Mouse (Mus musculus) liver, embryonic 14.5 days (tissue): ENCODE data around the gene Cbx4. TPM values are rescaled to one million over a fixed set of nuclear protein-coding genes. Genes with fewer than 3 reads are reported as not detected.

Experiments used
- ATAC-seq: fragments of 200-750 bp; cut with Nextera tagmentation; 2 replicates; pipeline ENCODE4 v1.8.0; 2017; ENCODE audit warnings: moderate number of reproducible peaks, mild to moderate bottlenecking, moderate library complexity; ENCODE audit not compliant: insufficient read depth
- DNase-seq, 3 experiments: peaks; one replicate each; pipeline ENCODE4 v3.0.0-alpha.2; 2012 to 2013; ENCODE audit warnings: low read depth in 3 of 3, low spot score in 3 of 3
- H3K27ac ChIP-seq: fragments of 300-500 bp; sonication (generic); 2 replicates; pipeline ENCODE4 v1.5.1; 2014; ENCODE audit warnings: moderate library complexity, mild to moderate bottlenecking, control low read depth, inconsistent platforms
- H3K27me3 ChIP-seq: fragments of 300-500 bp; sonication (generic); 2 replicates; pipeline ENCODE4 v1.6.1; 2014; ENCODE audit warnings: mild to moderate bottlenecking, low read length, moderate library complexity; ENCODE audit not compliant: control insufficient read depth, insufficient read depth
- H3K36me3 ChIP-seq: fragments of 300-500 bp; sonication (generic); replicated peaks from 2 replicates; pipeline ENCODE4 v1.6.1; 2014; ENCODE audit warnings: low read depth; ENCODE audit not compliant: control insufficient read depth, insufficient read depth
- H3K4me1 ChIP-seq, 2 experiments: fragments of 200-500 bp in 1 of 2; fragments of 300-500 bp in 1 of 2; sonication (generic) in 1 of 2; replicated peaks; 2 replicates each; pipeline ENCODE4 v1.6.1; 2012 to 2014; ENCODE audit warnings: antibody characterized with exemption in 1 of 2, inconsistent platforms in 1 of 2, low read length in 1 of 2; ENCODE audit not compliant: control insufficient read depth in 2 of 2, insufficient read depth in 2 of 2
- H3K4me2 ChIP-seq: fragments of 300-500 bp; sonication (generic); 2 replicates; pipeline ENCODE4 v1.6.1; 2014; ENCODE audit warnings: low read depth, mild to moderate bottlenecking, control low read depth, moderate library complexity
- H3K4me3 ChIP-seq, 2 experiments: fragments of 200-500 bp in 1 of 2; fragments of 300-500 bp in 1 of 2; sonication (generic) in 1 of 2; 2 replicates each; pipeline ENCODE4 v1.5.1; 2012 to 2014; ENCODE audit warnings: low read depth in 2 of 2, low read length in 2 of 2, mild to moderate bottlenecking in 2 of 2, control low read depth in 1 of 2, inconsistent platforms in 1 of 2, moderate library complexity in 1 of 2; ENCODE audit not compliant: insufficient read depth in 1 of 2
- H3K9ac ChIP-seq: fragments of 300-500 bp; sonication (generic); replicated peaks from 2 replicates; pipeline ENCODE4 v1.6.1; 2014; ENCODE audit warnings: mild to moderate bottlenecking, control low read depth, moderate library complexity
- H3K9me3 ChIP-seq: fragments of 300-500 bp; sonication (generic); 2 replicates; pipeline ENCODE4 v1.6.1; 2016; ENCODE audit warnings: low read length, mixed read lengths; ENCODE audit not compliant: control insufficient read depth
- CTCF ChIP-seq: IDR thresholded peaks from 2 replicates; pipeline ENCODE4 v1.5.1; 2016; ENCODE audit warnings: antibody characterized with exemption, low read depth, control low read depth
- EP300 ChIP-seq: IDR thresholded peaks from 2 replicates; pipeline ENCODE4 v1.6.1; 2016; ENCODE audit warnings: antibody characterized with exemption, low read depth
- WGBS: fragments of 180-500 bp; shearing (Covaris S2); extraction: QIAGEN DNeasy Blood & Tissue Kit; methylation state at CpG from one replicate; pipeline ENCODE4 v1.1.7; 2014; ENCODE audit not compliant: insufficient replicate concordance; 5-methylcytosine and 5-hydroxymethylcytosine counted together
- polyA plus RNA-seq, 2 experiments: library from polyadenylated mRNA; depleted of rRNA in 1 of 2; stranded (reverse) in 1 of 2; unstranded in 1 of 2; fragments of >200 nt; fragmentation: Nextera tagmentation in 1 of 2; extraction: Ambion mirVana in 1 of 2; gene quantifications; 2 replicates each; pipeline versions ENCODE4 v1.2.1 to v1.2.3; 2012 to 2014

Gene Cbx4
- polyA plus RNA-seq, 2 experiments, result 1.6 to 3.3 TPM

DNA sequence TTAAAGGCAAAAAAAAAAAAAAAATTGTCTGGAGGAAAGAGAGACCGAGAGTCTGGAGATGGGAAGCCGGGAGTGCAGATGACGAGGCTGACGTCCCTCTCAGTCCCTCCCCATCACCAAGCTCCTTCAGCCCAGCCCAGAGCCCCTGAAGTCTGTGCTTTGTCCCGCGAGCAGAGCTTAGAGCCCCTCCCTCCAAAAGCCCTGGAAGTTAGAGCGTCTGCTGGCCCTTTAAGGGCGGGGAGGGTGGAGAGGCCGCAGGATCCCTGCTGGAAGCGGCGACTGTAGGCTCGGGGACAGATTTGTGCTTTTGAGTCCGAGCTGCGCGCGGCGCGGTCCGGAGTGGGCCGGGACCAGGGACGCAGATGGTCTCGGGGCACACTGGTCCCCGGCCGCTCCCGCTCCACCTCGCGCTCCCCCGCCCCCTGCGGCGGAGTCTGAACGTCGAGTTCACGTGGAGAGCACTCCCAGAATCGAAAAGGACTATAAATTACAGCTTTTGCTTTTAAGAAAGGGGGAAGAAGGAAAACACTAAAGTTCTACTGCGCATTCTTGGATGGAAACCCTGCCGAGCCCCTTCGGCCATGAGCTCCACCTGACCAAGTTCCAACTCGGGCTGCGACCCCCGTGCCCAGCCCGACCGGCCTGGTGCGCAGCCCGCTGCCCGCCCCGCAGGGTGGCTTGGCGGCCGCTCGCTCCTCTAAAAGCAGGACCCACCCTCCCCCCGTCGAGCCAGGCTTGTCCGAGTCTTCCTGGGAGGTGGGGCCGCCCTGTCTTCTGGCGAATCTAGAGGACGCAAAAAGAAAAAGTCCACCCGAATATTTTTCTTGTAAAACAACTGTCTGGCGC lies 48.9 kb downstream of the Cbx4 start:
- H3K4me2 ChIP-seq, result peak overlapping the region; percentile 54
- peaks cover 0 to 8% of the 10 kb centered on the region in 2 experiments; a peak in 2 of 4 replicates for H3K4me1 ChIP-seq
- H3K27me3 ChIP-seq, result peaks cover 81% of the 10 kb centered on the region
- H3K9me3 ChIP-seq, result no peaks in the 10 kb centered on the region
- H3K9ac ChIP-seq, result no peak overlapping the region
- ATAC-seq (no peak), DNase-seq (no peak)
- WGBS, result 5% methylated on average over 56 of the region's 57 CpGs
- no peak overlapping the region for H3K27ac ChIP-seq
- peak overlapping the region; percentile 9 to 39; a peak in 3 of 4 replicates for H3K4me3 ChIP-seq
- peaks cover 3% of the 10 kb centered on the region; the same call in 1 of the 2 replicates for H3K36me3 ChIP-seq
- TF ChIP-seq EP300, result no peak
- TF ChIP-seq CTCF, result no peak

- DNase-seq (no peak), ATAC-seq (no peak)
- H3K9me3 ChIP-seq, result no peaks in the 10 kb centered on the region
- TF ChIP-seq EP300 (no peak), CTCF (no peak)
- H3K4me3 ChIP-seq, result no peak overlapping the region
- H3K27me3 ChIP-seq, result peaks cover 74% of the 10 kb centered on the region
- peaks cover 0 to 8% of the 10 kb centered on the region in 2 experiments; a peak in 2 of 4 replicates for H3K4me1 ChIP-seq
- H3K9ac ChIP-seq, result no peak overlapping the region
- H3K27ac ChIP-seq, result no peak overlapping the region
- peaks cover 3% of the 10 kb centered on the region; the same call in 1 of the 2 replicates for H3K36me3 ChIP-seq
- H3K4me2 ChIP-seq, result no peak overlapping the region
- 2% methylated on average over 15 of the region's 15 CpGs for WGBS
These were observed 49.6 kb downstream of the Cbx4 start for GRCm38 (mm10) chr11:119036447-119036846.

- WGBS, result 2% methylated on average over 21 of the region's 21 CpGs
- H3K4me2 ChIP-seq, result no peak overlapping the region
- ATAC-seq (no peak), DNase-seq (no peak)
- no peak for TF ChIP-seq EP300
- TF ChIP-seq CTCF, result no peak
- H3K36me3 ChIP-seq, result peaks cover 3% of the 10 kb centered on the region; the same call in 1 of the 2 replicates
- peaks cover 69% of the 10 kb centered on the region for H3K27me3 ChIP-seq
- no peak overlapping the region for H3K27ac ChIP-seq
- no peaks in the 10 kb centered on the region for H3K9me3 ChIP-seq
- H3K4me1 ChIP-seq, result peaks cover 0 to 8% of the 10 kb centered on the region in 2 experiments; a peak in 2 of 4 replicates
- H3K9ac ChIP-seq, result no peak overlapping the region
- no peak overlapping the region for H3K4me3 ChIP-seq
These were observed 50.3 kb downstream of the Cbx4 start for GRCm38 (mm10) chr11:119035686-119036165.

GRCm38 (mm10) chr11:119035094-119035685 lies 50.8 kb downstream of the Cbx4 start:
- H3K27me3 ChIP-seq, result peaks cover 64% of the 10 kb centered on the region
- 2% methylated on average over 21 of the region's 21 CpGs for WGBS
- no peak for ATAC-seq

DNA sequence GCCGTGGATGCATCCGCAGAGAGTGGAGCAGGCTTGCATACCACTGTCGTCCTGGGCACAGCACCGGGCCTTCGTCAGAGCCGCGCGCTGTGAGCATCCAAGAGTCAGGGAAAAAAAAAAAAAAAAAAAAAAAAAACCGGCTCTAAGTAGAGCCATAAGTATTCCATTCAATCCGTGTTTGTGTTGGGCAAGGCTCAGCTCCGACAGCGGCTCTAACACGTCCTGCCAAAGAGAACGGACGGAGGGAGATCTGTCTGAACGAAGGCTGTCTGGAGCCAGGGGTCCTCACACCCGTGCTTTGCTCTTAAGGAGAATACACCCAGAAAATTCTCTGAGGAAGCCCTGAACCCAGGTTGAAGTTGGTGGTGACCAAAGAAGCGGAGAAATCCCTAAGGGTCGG lies 51.4 kb downstream of the Cbx4 start:
- no peak overlapping the region for H3K4me2 ChIP-seq
- H3K36me3 ChIP-seq, result peaks cover 3% of the 10 kb centered on the region; the same call in 1 of the 2 replicates
- no peaks in the 10 kb centered on the region for H3K9me3 ChIP-seq
- peaks cover 0 to 2% of the 10 kb centered on the region in 2 experiments; a peak in 2 of 4 replicates for H3K4me1 ChIP-seq
- DNase-seq, result no peak
- H3K9ac ChIP-seq, result no peak overlapping the region
- 6% methylated on average over 19 of the region's 19 CpGs for WGBS
- peaks cover 61% of the 10 kb centered on the region for H3K27me3 ChIP-seq
- H3K27ac ChIP-seq, result no peak overlapping the region
- ATAC-seq, result no peak
- no peak overlapping the region for H3K4me3 ChIP-seq
- no peak for TF ChIP-seq EP300
- TF ChIP-seq CTCF, result no peak

More at GRCm38 (mm10) chr11:119035094-119035685, 50.8 kb downstream of the Cbx4 start:
- DNase-seq, result no peak
- H3K4me2 ChIP-seq, result no peak overlapping the region
- H3K9me3 ChIP-seq, result no peaks in the 10 kb centered on the region
- peaks cover 3% of the 10 kb centered on the region; the same call in 1 of the 2 replicates for H3K36me3 ChIP-seq
- H3K9ac ChIP-seq, result no peak overlapping the region
- H3K4me1 ChIP-seq, result peaks cover 0 to 8% of the 10 kb centered on the region in 2 experiments; a peak in 2 of 4 replicates
- no peak overlapping the region for H3K27ac ChIP-seq
- no peak overlapping the region for H3K4me3 ChIP-seq
- TF ChIP-seq EP300 (no peak), CTCF (no peak)
